Mouse (Mus musculus): ENCODE measurements around the gene Aoah. TPM values are rescaled to one million over a fixed set of nuclear protein-coding genes. Genes with fewer than 3 reads are reported as not detected.

Aoah gene
- total RNA-seq (2021), result 1 to 10 TPM; 1.6 to 1.8 TPM
- long read RNA-seq, experiment 1, partial matches to known transcripts, result 0 of 3 reads
- long read RNA-seq, experiment 1, other reads (novel, unspliced or antisense), result 2 of 3 reads
- long read RNA-seq, experiment 2, partial matches to known transcripts, result 0 of 3 reads
- long read RNA-seq, experiment 2, other reads (novel, unspliced or antisense), result 1 of 3 reads

DNA sequence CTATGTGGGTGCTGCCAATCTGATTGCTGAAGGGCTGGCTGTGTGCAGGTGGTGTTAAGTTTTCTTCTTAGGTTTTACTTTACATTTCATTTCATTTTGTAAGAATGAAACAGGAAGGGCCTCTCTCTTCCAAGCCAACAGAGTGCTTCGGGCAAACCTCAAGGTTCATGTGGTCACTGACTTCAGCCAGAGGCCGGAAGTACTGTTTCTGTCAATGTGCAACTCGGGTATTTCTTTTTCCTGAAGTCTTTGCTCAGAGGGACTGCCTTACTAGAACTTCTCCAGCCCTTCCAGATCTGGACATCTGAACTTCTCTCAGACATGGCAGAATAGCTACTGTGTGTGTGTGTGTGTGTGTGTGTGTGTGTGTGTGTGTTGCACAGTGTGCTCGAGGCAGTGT is at the start of gene Aoah:
Aoah (plus strand) TSS at position 213 of the 400 bp plus-strand sequence.
- DNase-seq (ENCODE audit: low spot score in 2 of 2), result no peak

DNA sequence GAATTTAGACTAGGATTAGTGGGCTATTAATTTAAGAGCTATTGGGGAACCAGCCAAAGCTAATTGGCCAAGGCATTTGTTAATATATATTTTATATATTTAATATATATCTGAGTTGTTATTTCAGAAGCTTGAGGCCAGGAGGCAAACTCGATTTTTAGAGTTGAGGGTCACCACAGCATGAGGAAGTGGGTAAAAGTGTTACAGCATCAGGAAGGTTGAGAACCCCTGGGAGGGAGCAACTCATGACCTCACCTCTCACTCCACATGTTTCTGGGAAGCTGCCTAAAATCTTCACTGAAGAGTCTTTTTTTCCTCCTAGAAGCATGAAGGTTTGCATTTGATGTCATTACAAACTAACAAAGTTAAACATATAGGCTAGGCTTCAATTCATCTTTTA is 39.1 kb upstream of the Aoah start:
- DNase-seq (ENCODE audit: low spot score in 2 of 2), result no peak

DNA sequence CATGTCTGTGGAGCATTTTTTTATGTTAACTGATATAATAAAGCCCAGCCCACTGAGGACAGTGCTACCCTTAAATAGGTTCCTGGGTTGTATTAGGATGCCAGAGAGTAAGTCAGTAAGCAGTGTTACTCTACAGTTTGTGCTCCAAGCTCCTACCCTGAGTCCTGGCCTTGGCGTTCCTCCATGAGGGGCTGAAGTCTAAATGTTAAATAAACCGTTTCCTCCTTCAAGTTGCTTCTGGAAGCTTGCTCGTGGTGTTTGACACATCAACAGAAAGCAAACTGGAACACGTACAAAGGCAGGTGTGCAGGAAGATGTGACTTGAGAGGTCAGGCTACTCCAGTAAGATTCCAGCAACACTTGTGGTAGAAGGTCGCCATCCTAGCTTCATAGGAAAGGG is 10.3 kb upstream of the Aoah start:
- DNase-seq (ENCODE audit: low spot score in 2 of 2), result no peak

- no peak for DNase-seq (ENCODE audit: low spot score in 2 of 2)
Measured at GRCm38 (mm10) chr13:20784060-20784459, 9.9 kb upstream of the Aoah start.

- no peak for DNase-seq (ENCODE audit: low spot score in 2 of 2)
Measured at GRCm38 (mm10) chr13:20785960-20786359, 8.0 kb upstream of the Aoah start.

- no peak for DNase-seq (ENCODE audit: low spot score in 2 of 2)
Measured at GRCm38 (mm10) chr13:20786825-20787245, 7.1 kb upstream of the Aoah start.

DNA sequence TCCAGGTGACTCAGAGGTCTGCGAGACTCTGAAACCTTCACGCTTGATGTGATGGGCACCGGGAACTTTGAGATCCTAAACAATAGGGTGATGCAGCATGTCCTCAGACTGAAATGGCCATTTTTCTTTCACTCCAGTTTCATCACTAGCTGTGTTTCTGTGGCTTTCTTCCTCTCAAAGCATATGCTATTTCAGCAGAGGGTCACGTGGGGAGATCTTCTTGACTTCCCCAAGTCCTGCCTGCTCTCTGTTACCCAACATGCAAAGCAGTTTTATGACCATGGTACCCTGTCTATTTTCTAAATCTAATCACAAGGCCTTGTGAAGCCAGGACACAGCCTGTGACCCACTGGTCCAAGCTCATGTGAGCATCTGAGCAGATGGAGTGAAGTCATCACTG is 6.0 kb upstream of the Aoah start:
- no peak for DNase-seq (ENCODE audit: low spot score in 2 of 2)

GRCm38 (mm10) chr13:20796651-20797050 is 2.7 kb downstream of the Aoah start:
- no peak for DNase-seq (ENCODE audit: low spot score in 2 of 2)

DNA sequence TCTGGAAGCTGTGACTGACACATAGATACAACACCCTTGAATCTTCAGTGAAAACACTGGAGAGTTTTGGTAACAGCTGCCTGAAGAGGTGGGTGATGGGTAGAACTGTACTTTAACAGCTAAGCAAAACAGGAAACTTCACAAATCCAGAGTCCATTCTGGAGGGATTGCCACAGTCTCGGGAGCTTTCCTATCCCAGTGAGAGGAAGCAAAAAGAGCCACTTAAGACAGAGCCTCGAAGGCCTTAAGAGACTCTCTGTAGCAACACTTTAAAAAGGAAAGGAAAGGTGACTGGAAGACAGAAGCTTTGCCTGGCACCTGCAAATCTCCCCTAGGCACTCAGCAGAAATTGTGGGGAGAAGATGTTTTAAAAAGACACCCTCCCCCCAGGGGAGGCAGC is 4.6 kb downstream of the Aoah start:
- no peak for DNase-seq (ENCODE audit: low spot score in 2 of 2)

DNA sequence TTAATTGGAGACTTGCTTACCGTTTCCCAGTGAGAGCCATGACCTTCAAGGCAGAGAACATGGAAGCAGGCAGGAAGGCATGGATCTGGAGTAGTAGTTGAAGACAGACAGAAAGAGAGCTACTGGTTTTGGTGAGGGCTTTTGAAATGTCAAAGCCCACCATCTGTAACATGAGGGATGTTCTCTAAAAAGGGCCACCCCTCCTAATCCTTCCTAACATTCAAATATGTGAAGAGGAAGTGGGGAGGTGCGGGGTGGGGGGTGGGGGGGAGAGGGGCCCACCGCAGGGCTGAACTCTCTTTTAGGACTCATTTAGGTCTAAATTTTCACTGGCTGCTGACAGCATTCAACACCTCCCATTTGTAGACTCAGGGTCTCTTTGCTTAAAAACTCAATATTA is 5.9 kb downstream of the Aoah start:
- DNase-seq (ENCODE audit: low spot score in 2 of 2), result no peak

DNA sequence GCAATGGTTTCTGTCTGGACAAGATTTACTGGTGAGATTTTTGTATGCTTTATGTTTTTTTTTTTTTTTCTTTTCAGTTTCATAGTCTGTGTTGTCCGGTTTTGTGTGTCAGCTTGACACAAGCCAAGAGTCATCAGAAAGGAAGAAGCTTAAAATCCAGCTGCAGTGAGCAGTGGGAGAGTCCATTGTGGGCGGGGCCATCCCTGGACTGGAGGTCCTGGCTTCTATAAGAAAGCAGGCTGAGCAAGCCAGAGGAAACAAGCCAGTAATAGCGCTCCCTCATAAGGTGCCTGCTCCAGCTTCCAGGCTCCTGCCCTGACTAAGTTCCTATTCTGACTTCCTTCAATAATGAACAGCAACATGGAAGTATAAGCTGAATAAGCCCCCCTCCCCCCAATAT is 6.7 kb downstream of the Aoah start:
- peak in 1 of 2 experiments; percentile 60 for DNase-seq (ENCODE audit: low spot score in 2 of 2)

DNA sequence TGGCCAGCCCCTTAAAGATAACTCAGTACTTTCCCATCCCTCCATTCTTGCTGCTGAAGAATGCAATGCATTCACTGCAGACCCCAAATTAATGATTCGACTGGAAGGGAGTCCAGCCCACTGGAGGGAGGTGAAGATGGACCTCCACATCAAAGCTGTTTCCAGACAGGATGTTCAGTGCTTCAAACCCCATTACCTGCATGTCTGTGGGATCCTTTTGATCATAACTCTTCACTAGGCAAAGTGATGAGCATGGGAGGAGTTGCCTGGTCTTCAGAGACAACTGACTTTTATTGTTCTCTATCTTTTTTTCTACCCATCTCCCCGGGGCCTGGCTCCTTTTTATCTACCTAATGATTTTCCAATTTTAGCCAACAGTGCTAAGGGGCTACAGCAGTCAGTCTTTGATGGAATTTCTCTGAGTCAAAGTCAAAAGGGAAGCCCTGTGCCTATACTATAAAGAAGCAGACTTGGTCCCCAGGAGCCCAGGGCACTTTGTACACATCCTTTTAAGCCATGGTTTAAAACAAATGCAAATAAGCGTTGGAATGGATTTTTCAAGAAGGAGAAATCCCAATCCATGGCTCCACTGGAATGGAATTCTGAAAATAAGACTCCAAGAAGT is 18.0 kb downstream of the Aoah start:
- no peak for DNase-seq (ENCODE audit: low spot score in 2 of 2)

DNA sequence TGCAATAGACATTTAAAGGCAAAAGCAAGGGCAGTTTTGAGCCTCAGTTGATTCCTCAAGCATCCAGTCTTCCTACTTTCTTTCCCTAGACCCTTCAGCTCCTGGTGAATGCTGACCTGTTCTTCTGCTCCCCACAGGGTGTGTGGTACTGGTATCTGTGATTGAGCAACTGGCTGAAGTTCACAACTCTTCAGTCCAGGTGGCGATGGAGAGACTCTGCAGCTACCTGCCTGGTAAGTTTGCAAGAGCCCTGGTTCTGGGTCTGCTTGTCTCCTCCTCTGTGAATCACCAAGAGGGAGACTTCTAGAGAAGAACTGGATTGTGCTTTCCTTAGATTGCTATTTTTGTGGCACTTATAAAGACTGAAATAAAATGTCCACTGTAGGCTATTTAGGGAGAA is 22.5 kb downstream of the Aoah start:
- DNase-seq (ENCODE audit: low spot score in 2 of 2), result no peak

DNA sequence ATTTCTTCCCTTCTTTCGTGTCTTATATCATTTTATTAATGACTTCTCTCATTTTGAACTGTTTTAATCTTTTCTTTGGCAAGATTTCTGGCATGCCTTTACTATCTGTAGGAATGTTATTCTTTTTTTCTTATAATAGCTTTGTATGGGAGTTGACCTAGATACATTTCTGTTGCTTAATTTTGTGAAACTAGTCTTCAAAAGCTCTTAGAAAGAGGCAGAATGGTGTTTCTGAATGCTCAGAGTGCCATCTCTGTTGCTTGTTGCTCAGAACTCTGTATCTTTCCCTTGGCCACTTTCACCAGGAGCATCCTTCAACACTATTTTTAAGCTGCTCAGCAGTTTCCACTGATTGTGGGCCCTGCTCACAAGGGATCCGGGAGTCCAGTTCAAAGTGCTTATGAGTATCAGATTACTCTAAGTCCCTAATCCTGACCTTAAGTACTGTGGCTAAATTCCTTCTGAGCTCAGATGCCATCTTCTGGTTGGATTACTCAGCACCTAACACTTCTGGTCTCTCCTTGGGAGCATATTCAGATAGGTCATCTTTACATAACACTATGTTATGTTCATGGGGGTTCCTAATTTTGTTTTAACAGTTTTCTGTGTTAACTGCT is 26.9 kb downstream of the Aoah start:
- DNase-seq (ENCODE audit: low spot score in 2 of 2), result no peak

DNA sequence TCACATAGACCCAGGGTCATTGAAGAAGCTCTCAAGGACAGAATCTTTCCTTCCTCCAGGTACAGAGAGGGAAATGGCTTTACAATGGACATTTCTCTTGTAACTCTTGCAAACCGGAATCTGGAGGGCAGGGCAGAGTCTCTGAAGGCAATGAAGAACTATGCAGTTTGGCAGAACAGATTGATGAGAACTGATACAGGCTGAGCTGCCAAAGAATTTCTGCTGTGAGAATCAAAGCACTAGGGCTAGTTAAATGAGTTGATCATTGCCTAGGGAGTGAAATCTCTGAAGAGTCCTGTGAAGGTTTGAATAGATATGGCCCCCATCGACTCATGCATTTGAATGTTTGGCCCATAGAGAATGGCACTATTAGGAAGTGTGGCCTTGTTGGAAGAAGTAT is 34.8 kb downstream of the Aoah start:
- DNase-seq (ENCODE audit: low spot score in 2 of 2), result no peak

DNA sequence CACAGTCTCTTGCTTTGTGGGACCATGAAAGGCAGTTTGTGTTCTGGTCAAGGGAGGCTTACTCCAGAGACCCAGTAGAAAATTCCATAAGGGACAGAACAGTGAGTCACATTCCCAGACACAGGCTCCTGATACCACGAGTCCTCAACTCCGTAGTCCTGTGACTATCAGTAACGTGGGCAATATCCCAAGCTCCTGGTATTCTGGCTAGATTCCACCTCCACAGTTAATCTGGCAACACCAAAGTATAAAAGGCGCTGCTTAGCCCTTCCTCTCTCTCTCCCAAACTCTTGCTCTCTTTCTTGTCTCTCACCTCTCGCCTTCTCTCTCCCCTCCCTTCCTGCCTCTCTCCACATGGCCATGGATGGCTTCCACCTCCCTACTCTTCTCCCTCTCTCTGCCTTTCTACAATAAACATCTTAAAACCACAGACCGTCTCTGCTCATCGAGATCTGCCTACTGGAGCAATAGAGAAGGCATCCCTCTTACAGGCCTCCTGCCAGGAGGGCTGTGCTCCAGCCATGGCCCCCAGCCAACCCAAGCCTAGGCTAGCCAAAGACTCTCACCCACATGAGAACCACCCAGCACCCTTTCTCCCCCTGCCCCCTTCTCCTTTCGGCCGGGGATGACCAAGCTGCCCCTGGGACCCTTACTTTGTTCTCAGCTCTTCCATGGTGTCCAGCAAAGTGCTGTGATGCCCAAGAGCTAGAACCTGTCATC is 35.4 kb downstream of the Aoah start:
- DNase-seq (ENCODE audit: low spot score in 2 of 2), result no peak

DNA sequence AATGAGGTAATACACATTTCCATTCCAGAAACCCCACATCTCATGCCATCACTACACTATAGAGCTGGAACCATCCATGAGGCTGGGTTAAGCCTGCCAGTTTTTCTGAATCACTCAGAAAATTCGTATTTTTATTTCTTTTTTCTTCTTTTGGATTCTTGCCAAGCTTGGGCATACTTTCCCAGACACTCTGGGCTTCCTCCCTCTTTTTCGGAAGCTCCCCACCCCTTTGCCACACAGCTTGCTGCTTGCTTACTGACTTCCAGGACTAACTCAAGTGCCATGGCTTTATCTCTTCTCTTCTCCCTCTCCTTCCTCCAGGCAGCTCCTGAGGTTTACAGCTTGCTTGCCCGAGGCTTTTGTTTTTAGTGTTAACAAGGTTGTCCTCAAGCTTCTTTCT is 62.0 kb downstream of the Aoah start:
- no peak for DNase-seq (ENCODE audit: low spot score in 2 of 2)

- no peak for DNase-seq (ENCODE audit: low spot score in 2 of 2)
Measured at GRCm38 (mm10) chr13:20899372-20899771, 105.5 kb downstream of the Aoah start.

- no peak for DNase-seq (ENCODE audit: low spot score in 2 of 2)
Measured at GRCm38 (mm10) chr13:20900396-20900971, 106.6 kb downstream of the Aoah start.

- DNase-seq (ENCODE audit: low spot score in 2 of 2), result no peak
Measured at GRCm38 (mm10) chr13:20900972-20901457, 107.1 kb downstream of the Aoah start.

GRCm38 (mm10) chr13:20901634-20902135 is 107.8 kb downstream of the Aoah start:
- no peak for DNase-seq (ENCODE audit: low spot score in 2 of 2)

Data from gastrocnemius, postnatal 4 days (tissue).